Mouse (Mus musculus) liver, adult 2 months (tissue): ENCODE data around the gene Cntn5. TPM values are rescaled to one million over a fixed set of nuclear protein-coding genes. Genes with fewer than 3 reads are reported as not detected.

Experiments
- DNase-seq: peaks from one replicate; pipeline ENCODE4 v3.0.0-alpha.2; 2011; ENCODE audit warnings: low read depth, low spot score; ENCODE audit errors: extremely low read depth
- H3K27ac ChIP-seq: fragments of 200-500 bp; replicated peaks from 2 replicates; pipeline ENCODE4 v1.5.1; 2012; ENCODE audit warnings: low read depth, mild to moderate bottlenecking, control low read depth, inconsistent platforms, low read length; ENCODE audit not compliant: insufficient read depth
- H3K27me3 ChIP-seq: fragments of 200-500 bp; 2 replicates; pipeline ENCODE4 v1.6.1; 2012; ENCODE audit warnings: mild to moderate bottlenecking, moderate library complexity, low read length, inconsistent platforms; ENCODE audit not compliant: control insufficient read depth, insufficient read depth
- H3K36me3 ChIP-seq: fragments of 200-500 bp; 2 replicates; pipeline ENCODE4 v1.6.1; 2012; ENCODE audit warnings: low read length, inconsistent platforms; ENCODE audit not compliant: control insufficient read depth, insufficient read depth
- H3K4me1 ChIP-seq: fragments of 200-500 bp; 2 replicates; pipeline ENCODE4 v1.6.1; 2011; ENCODE audit warnings: low read length; ENCODE audit not compliant: control insufficient read depth, insufficient read depth
- H3K4me3 ChIP-seq: fragments of 200-500 bp; 2 replicates; pipeline ENCODE4 v1.5.1; 2011; ENCODE audit warnings: low read depth, mild to moderate bottlenecking, control low read depth, low read length, moderate library complexity; ENCODE audit not compliant: insufficient read depth
- H3K79me2 ChIP-seq: fragments of 200-500 bp; 2 replicates; pipeline ENCODE4 v1.6.1; 2012; ENCODE audit warnings: inconsistent platforms, mild to moderate bottlenecking, low read length, moderate library complexity; ENCODE audit not compliant: control insufficient read depth, insufficient read depth
- H3K9ac ChIP-seq: fragments of 200-500 bp; 2 replicates; pipeline ENCODE4 v1.6.1; 2012; ENCODE audit warnings: low read depth, mild to moderate bottlenecking, control low read depth, inconsistent platforms, low read length
- CTCF ChIP-seq: fragments of 200-500 bp; IDR thresholded peaks from 2 replicates; pipeline ENCODE4 v1.5.1; 2011; ENCODE audit warnings: low read depth, low read length, control low read depth
- POLR2A ChIP-seq: fragments of 200-500 bp; IDR thresholded peaks from 2 replicates; pipeline ENCODE4 v1.6.1; 2011; ENCODE audit warnings: low read length, control low read depth; ENCODE audit not compliant: insufficient read depth; ENCODE audit errors: extremely low read depth
- WGBS: fragments of 180-500 bp; shearing (Covaris S2); methylation state at CpG from one replicate; pipeline ENCODE4 v1.1.7; 2018; 5-methylcytosine and 5-hydroxymethylcytosine counted together
- polyA plus RNA-seq: library from polyadenylated mRNA; depleted of rRNA; stranded (reverse); fragments of >200 nt; gene quantifications from 2 replicates; pipeline ENCODE4 v1.2.3, GENCODE M21; 2012
- total RNA-seq: library from RNA; depleted of rRNA; stranded (reverse); fragments of >200 nt; gene quantifications from 2 replicates; pipeline ENCODE4 v1.2.3, GENCODE M21; 2014

Gene Cntn5
- total and polyA plus RNA-seq, 2 experiments, result not detected

DNA sequence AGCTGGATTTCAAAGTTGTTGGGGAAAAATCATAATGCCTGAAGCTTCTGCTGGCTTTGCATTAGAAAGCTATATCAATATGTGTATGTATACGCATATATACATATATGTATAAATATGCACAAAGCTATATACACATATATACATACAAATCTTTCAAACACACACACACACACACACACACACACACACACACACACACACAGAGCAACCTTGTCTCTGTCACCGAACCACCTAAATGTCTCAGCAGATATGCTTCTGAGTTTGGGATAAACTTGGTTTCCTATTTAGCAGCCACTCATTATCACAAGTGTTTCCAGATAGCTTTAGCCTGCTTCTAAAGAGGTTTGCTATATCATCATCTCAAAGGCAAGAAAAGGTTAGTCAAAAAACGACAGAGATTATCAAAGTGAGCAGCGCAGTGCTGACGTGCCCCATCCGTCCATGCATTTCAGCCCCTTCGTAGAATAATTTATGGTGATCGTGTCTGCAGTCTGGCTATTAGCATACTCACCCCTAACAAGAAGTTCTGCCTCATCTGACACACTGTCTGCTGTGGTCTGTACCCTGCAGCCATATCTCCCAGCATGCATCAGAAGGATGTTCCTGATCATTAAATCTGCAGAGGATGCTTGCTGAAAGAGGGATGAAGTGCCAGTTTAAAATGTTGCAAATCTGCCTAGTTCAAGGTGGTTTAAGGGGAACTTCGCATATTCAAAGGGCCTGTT is 1123.3 kb downstream of the Cntn5 start:
- 77% methylated on average over 9 of the region's 9 CpGs for WGBS
- no peak for TF ChIP-seq POLR2A
- TF ChIP-seq CTCF, result no peak
- H3K9ac ChIP-seq, result no peak overlapping the region

DNA sequence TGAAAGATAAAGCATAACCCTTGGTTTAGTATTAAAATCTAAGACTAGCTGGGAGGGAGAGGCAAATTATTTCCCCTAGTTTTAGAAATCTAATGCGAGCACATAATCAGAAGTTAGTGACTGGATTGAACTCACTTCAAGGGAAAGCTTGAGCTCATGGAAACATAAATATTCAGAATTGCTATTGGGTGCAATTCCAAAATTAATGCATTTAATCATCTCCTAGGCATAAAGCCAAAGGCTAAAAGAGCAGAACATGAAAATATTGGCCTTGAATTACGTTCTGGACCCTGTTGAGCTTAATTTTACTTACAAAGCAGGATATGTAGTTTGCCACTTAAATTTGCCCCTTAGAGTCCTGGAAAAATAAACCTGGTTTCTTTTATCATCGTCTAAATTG is 1124.9 kb downstream of the Cntn5 start:
- no peak overlapping the region for H3K4me3 ChIP-seq
- H3K79me2 ChIP-seq, result no peaks in the 10 kb centered on the region
- no peaks in the 10 kb centered on the region for H3K4me1 ChIP-seq
- H3K27me3 ChIP-seq, result no peaks in the 10 kb centered on the region; the same call in 1 of the 2 replicates
- no peaks in the 10 kb centered on the region for H3K36me3 ChIP-seq
- DNase-seq, result no peak
- H3K27ac ChIP-seq, result no peak overlapping the region
- TF ChIP-seq CTCF (no peak), POLR2A (no peak)
- 62% methylated on average over 3 of the region's 3 CpGs for WGBS
- no peak overlapping the region for H3K9ac ChIP-seq

More for the DNA sequence above, 1123.3 kb downstream of the Cntn5 start:
- Histone ChIP-seq H3K4me3 (no peak overlapping the region), H3K4me1 (no peaks in the 10 kb centered on the region), H3K27ac (no peak overlapping the region), H3K27me3 (no peaks in the 10 kb centered on the region; the same call in 1 of the 2 replicates), H3K36me3 (no peaks in the 10 kb centered on the region), H3K79me2 (no peaks in the 10 kb centered on the region)
- DNase-seq, result no peak

DNA sequence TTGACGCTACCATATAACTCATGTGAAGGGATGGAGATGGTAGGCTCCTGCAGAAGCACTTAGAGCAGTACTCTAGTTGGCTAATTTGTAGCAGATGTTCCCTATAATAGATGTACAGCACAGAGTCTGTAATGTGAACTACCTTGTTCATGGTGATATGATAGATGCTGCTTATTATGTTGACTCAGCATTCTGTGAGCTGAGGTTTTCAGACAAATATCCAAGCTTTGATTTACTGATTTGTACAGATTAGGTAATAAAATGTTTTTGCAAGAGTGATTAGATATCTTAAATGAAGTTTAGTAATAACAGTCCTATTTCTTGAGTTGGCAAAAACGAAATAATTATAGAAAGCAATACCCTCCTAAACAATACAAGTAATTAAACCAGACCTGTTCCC is 1133.8 kb downstream of the Cntn5 start:
- 69% methylated on average over 2 of the region's 2 CpGs for WGBS
- TF ChIP-seq CTCF, result no peak
- no peak for TF ChIP-seq POLR2A
- Histone ChIP-seq H3K36me3 (no peaks in the 10 kb centered on the region), H3K27me3 (no peaks in the 10 kb centered on the region), H3K27ac (no peak overlapping the region), H3K79me2 (no peaks in the 10 kb centered on the region), H3K9ac (no peak overlapping the region), H3K4me3 (no peak overlapping the region), H3K4me1 (no peaks in the 10 kb centered on the region)
- no peak for DNase-seq

DNA sequence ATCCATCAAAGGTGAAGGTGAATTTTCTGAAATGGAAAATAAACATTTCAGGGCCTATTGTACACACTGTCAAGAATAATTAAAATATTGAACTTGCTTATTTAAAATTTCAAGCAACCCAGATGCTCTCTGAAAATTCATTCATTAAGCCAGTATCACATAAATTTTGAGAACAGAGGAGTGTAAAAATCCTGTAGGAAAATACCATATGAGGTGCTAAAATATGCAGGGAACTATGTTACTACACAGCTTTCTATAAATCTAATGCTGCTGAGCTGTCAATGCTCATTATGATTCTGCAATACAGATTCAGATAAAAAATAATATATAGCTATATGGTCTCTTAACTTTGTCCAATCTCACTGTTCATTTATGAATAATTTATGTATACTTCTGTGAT is 1134.9 kb downstream of the Cntn5 start:
- Histone ChIP-seq H3K4me1 (no peaks in the 10 kb centered on the region), H3K79me2 (no peaks in the 10 kb centered on the region), H3K9ac (no peak overlapping the region), H3K27me3 (no peaks in the 10 kb centered on the region), H3K36me3 (no peaks in the 10 kb centered on the region), H3K4me3 (no peak overlapping the region), H3K27ac (no peak overlapping the region)
- TF ChIP-seq POLR2A (no peak), CTCF (no peak)
- DNase-seq, result no peak

DNA sequence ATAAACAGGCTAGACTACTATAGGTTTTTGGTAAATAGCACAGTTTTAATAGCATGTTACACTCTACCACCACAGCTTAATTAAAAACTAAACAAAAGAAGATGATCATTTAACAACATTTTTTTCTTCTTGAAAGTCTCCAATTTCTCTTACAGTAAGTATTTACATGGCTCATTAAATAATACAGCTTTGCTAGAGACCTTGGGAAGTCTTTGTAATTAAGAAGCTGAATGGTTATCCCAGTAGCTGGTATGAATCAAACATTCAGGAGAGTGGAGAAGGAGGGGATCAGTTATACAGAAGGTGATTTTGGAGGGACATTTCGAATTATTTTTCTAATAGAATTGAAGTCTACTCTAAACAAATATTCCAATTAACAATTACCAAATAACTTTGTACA is 1186.4 kb downstream of the Cntn5 start:
- 60% methylated on average over 1 of the region's 1 CpGs for WGBS
- no peaks in the 10 kb centered on the region for H3K36me3 ChIP-seq
- no peak overlapping the region for H3K27ac ChIP-seq
- H3K79me2 ChIP-seq, result no peaks in the 10 kb centered on the region
- no peak for DNase-seq
- no peak for TF ChIP-seq CTCF
- no peak for TF ChIP-seq POLR2A
- H3K4me3 ChIP-seq, result no peak overlapping the region
- H3K4me1 ChIP-seq, result no peaks in the 10 kb centered on the region
- no peaks in the 10 kb centered on the region for H3K27me3 ChIP-seq
- H3K9ac ChIP-seq, result no peak overlapping the region

DNA sequence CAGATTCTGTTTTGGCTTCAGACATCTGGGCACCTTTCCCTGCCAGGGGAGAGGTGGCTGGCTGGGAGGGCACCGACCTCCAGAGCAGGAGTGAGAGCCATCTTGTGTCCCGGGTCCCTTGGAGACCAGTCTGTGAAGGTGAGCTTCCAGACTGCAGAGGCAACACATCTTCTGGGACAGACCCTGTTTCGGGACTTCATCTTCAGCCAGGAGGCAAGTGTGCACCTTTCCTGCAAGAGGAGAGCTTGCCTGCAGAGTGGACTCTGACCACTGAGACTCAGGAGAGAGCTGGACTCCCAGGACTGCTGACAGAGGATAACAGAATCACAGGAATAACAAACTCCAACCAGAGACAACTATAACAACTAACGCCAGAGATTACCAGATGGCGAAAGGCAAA is 1195.9 kb downstream of the Cntn5 start:
- TF ChIP-seq CTCF, result no peak
- TF ChIP-seq POLR2A, result no peak
- 84% methylated on average over 5 of the region's 5 CpGs for WGBS
- Histone ChIP-seq H3K4me3 (no peak overlapping the region), H3K9ac (no peak overlapping the region), H3K4me1 (no peaks in the 10 kb centered on the region), H3K27ac (no peak overlapping the region), H3K27me3 (no peaks in the 10 kb centered on the region), H3K36me3 (no peaks in the 10 kb centered on the region), H3K79me2 (no peaks in the 10 kb centered on the region)
- no peak for DNase-seq
